Mouse (Mus musculus) brown adipose tissue, adult 24 weeks (tissue): ENCODE data around the gene Uri1. TPM values are rescaled to one million over a fixed set of nuclear protein-coding genes. Genes with fewer than 3 reads are reported as not detected.

Source experiments
- H3K27ac ChIP-seq: fragments of 200-500 bp; replicated peaks from 2 replicates; pipeline ENCODE4 v1.5.1; 2012; ENCODE audit warnings: low read depth, mild to moderate bottlenecking, low read length
- H3K4me1 ChIP-seq: fragments of 200-500 bp; 2 replicates; pipeline ENCODE4 v1.6.1; 2012; ENCODE audit warnings: low read length, mixed read lengths; ENCODE audit not compliant: control insufficient read depth, insufficient read depth, insufficient read length
- H3K4me3 ChIP-seq: fragments of 200-500 bp; 2 replicates; pipeline ENCODE4 v1.5.1; 2012; ENCODE audit warnings: low read depth, mild to moderate bottlenecking, low read length, moderate library complexity; ENCODE audit not compliant: insufficient read depth
- polyA plus RNA-seq: library from polyadenylated mRNA; stranded (reverse); fragments of >200 nt; gene quantifications from 2 replicates; pipeline ENCODE4 v1.2.4, GENCODE M21; 2012; ENCODE audit not compliant: missing spikeins, insufficient read depth, insufficient read length

Gene Uri1
- polyA plus RNA-seq, 1 experiment = 21.0 TPM

DNA sequence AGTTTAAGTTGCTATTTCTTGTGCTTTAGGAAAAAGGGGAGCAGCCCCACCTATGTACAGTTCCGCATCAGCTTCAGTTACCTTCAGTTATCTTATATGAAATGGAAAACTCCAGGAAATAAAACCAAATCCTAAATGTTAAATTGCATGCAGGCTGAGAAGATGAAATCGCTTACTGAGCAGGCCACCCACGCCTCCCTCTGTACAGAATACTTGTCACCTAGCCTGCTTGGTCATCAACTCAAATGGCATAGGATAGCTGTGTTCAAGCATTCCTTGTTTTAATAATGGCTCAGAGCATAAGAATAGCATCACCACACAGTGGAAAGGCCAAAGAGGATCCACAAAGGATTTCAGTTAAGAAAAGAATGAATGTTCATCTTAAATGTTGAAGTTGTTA, 43.6 kb downstream of the Uri1 start:
- Histone ChIP-seq H3K27ac (no peak overlapping the region), H3K4me3 (no peak overlapping the region), H3K4me1 (no peaks in the 10 kb centered on the region)

DNA sequence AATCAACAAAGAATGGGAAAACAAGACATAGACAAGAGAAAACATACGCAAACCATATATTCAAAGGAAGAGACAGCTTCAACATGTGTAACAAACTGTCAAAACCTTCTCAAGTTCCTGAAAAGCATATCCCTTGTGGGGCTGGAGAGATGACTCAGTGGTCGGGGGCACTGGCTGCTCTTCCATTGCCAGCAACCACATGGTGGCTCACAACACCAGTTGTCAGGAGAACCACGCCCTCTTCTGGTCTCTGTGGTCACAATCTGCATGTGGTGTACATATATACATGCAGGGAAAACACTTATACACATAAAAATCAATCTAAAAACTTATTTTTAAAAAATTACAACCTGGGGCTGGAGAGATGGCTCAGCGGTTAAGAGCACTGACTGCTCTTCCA, 44.9 kb downstream of the Uri1 start:
- H3K4me3 ChIP-seq = no peak overlapping the region
- H3K4me1 ChIP-seq = no peaks in the 10 kb centered on the region

DNA sequence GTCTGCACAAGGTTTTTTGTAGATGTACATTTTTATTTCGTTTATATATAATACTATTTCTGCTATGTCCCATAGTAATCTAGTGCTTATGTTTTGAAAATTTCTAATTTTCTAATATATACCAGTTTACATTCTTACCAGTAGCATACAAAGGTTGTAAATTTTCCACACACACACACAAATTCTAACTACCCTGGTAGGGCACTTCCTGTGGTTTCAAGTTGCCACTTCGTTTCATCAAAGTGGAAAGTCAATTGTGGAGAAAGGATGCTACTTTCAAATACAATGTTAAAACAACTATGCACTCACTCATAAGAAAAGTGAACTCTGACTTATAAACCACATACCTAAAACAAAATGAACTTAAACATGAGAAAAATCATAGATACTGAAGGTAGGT, 45.7 kb downstream of the Uri1 start:
- no peak overlapping the region for H3K27ac ChIP-seq
- no peak overlapping the region for H3K4me3 ChIP-seq
- no peaks in the 10 kb centered on the region for H3K4me1 ChIP-seq

More for the DNA sequence above, 44.9 kb downstream of the Uri1 start:
- H3K27ac ChIP-seq = no peak overlapping the region

- Histone ChIP-seq H3K4me1 (no peaks in the 10 kb centered on the region), H3K27ac (no peak overlapping the region)
These were observed 50.3 kb downstream of the Uri1 start for GRCm38 (mm10) chr7:37972999-37973555.

GRCm38 (mm10) chr7:37972571-37972970, 50.8 kb downstream of the Uri1 start:
- H3K4me1 ChIP-seq = no peaks in the 10 kb centered on the region
- H3K4me3 ChIP-seq = no peak overlapping the region
- no peak overlapping the region for H3K27ac ChIP-seq

More at GRCm38 (mm10) chr7:37972999-37973555, 50.3 kb downstream of the Uri1 start:
- H3K4me3 ChIP-seq = no peak overlapping the region

DNA sequence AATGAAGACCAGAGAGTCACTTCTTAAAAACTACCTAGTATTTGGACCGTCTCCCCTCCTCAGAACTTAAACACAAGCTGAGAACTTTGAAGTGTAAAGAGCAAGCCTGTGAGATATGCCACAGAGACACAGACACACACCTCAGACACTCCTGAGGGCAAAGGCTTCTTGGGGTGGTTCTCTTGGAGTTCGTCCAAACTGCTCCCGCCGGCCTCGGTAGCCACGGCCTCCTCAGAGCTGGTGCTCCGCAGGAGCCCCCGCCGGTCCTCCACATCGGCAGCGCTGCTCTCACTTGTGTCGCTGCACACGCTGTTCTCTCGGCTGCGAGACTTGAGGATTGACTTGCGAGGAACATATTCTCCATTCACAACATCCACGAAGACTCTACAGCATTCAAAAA, 61.0 kb downstream of the Uri1 start:
- Histone ChIP-seq H3K4me1 (no peaks in the 10 kb centered on the region), H3K4me3 (no peak overlapping the region), H3K27ac (no peak overlapping the region)

DNA sequence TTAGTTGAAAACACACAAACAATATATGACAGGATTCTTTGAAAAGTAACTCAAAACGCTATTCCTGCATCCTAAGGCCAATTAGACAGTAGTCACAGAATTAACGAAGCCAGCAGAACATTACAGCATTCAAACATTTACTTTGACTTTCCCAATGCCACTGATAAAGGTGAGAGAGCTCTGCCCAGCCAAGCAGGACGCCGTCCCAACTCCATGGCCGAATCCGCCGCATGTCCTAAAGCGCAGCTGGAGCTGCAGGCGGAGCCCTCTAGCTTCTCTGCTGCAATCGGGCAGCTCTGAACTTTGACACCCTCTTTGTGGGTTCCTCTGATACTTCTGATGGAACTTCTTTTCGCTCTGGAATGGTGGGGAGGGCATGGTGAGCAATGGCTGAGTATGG, 62.1 kb downstream of the Uri1 start:
- H3K4me3 ChIP-seq = no peak overlapping the region
- H3K27ac ChIP-seq = no peak overlapping the region
- H3K4me1 ChIP-seq = no peaks in the 10 kb centered on the region

DNA sequence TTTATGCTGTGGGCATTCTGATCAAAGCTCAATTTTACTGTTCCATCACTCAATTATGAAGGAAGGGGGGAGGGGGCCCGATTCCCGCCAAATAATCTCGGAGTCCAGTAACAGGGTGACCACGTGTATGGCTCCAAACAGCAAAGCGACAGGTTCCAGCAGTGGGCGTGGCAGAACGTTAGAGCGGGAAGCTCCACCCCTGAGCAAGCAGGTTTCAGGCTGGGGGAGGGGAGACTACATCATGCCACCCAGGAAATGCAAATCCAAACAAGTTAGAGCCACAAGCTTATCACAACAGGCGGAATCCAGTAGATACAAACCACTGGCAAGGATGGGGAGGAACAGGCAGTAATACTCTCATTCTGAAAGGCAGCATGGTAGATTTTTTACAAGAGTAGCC, 71.5 kb downstream of the Uri1 start:
- H3K4me1 ChIP-seq = no peaks in the 10 kb centered on the region
- no peak overlapping the region for H3K4me3 ChIP-seq
- no peak overlapping the region for H3K27ac ChIP-seq

- Histone ChIP-seq H3K4me1 (no peaks in the 10 kb centered on the region), H3K4me3 (no peak overlapping the region), H3K27ac (no peak overlapping the region)
These were observed 86.9 kb downstream of the Uri1 start for GRCm38 (mm10) chr7:37936459-37936858.

- Histone ChIP-seq H3K4me1 (no peaks in the 10 kb centered on the region), H3K27ac (no peak overlapping the region), H3K4me3 (no peak overlapping the region)
These were observed 87.6 kb downstream of the Uri1 start for GRCm38 (mm10) chr7:37935786-37936185.

DNA sequence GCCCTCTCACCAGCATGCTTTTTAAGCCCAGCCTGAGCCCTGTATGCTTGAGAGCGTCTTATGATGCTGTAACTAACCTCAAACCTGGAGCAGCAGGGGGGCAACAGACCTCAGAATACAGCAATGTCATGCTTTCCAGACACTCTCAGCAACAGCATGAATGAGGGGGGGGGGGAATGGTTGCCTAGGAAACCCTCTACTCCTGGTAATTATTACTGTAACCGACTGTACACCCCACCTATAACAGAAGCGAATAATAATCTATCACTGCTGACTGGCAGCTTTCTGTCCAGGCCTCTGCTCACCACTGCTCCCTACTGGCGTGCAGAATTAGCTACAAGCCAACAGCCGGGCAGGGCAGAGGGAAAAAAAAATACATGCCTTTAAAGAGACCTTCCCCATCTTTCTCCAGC, 88.6 kb downstream of the Uri1 start:
- H3K4me1 ChIP-seq = no peaks in the 10 kb centered on the region
- H3K27ac ChIP-seq = no peak overlapping the region
- no peak overlapping the region for H3K4me3 ChIP-seq

- H3K4me1 ChIP-seq = no peaks in the 10 kb centered on the region
- no peak overlapping the region for H3K27ac ChIP-seq
These were observed 89.5 kb downstream of the Uri1 start for GRCm38 (mm10) chr7:37933754-37934308.

GRCm38 (mm10) chr7:37931631-37932030, 91.7 kb downstream of the Uri1 start:
- H3K27ac ChIP-seq = no peak overlapping the region
- no peak overlapping the region for H3K4me3 ChIP-seq
- H3K4me1 ChIP-seq = no peaks in the 10 kb centered on the region

More at GRCm38 (mm10) chr7:37933754-37934308, 89.5 kb downstream of the Uri1 start:
- no peak overlapping the region for H3K4me3 ChIP-seq

DNA sequence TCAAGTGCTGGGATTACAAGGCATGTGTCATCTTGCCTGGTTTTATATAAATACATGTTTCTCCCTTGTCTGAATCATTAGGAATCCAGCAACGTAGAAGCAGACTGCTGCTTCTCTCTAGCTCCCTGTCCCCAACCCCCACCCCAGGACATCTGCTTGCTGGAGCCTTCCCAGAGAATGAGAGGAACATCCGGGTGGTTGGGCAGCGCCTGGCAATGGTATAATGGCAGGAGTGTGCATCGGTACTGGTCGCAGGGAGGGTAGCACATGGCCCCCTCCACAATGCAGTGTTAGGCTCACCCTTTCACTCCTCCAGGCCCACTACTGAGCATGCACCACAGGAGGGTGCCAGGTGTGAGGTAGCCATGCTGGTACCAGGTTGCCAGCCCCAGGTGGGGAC, 93.6 kb downstream of the Uri1 start:
- Histone ChIP-seq H3K27ac (no peak overlapping the region), H3K4me3 (no peak overlapping the region), H3K4me1 (no peaks in the 10 kb centered on the region)

DNA sequence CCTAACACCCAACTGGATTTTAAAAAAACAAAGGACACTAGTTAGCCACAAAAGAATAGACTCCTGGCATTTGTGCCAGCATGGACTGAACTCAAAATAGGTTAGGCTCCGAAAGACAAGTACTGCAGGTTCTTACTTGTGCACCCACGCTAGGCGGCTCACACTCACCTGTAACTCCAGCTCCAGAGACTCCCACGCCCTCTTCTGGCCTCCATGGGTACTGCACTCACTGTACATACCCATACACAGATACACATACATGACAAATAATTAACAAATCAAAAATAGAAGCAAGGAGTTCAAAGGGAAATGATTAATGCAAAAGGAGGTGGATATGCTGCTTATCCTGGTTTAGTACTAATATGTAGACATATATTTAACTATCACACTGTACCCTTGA, 100.4 kb downstream of the Uri1 start:
- Histone ChIP-seq H3K4me1 (no peaks in the 10 kb centered on the region), H3K4me3 (no peak overlapping the region)

GRCm38 (mm10) chr7:37921681-37922430, 101.5 kb downstream of the Uri1 start:
- Histone ChIP-seq H3K4me3 (no peak overlapping the region), H3K4me1 (no peaks in the 10 kb centered on the region), H3K27ac (no peak overlapping the region)

More for the DNA sequence above, 100.4 kb downstream of the Uri1 start:
- H3K27ac ChIP-seq = no peak overlapping the region
